Mouse (Mus musculus): ENCODE results near the gene Polg2.

GRCm38 (mm10) chr11:106729656-106730055 lies 49.7 kb downstream of the Polg2 start:
- TF ChIP-seq CTCF (IDR thresholded peaks at IDR 0.05; ENCODE audit: insufficient read depth, low read depth, low read length) (no peak), POLR2A (IDR thresholded peaks at IDR 0.05; ENCODE audit: insufficient read depth, low read depth, low read length) (no peak)

All from olfactory bulb, adult 2 months (tissue).